Mouse (Mus musculus): Measurements from ENCODE around the gene Trappc2l. TPM values are rescaled to one million over a fixed set of nuclear protein-coding genes. Genes with fewer than 3 reads are reported as not detected.

Gene Trappc2l
- total and polyA plus RNA-seq, 3 experiments = 0.75 to 32.2 (median 31.8) TPM

DNA sequence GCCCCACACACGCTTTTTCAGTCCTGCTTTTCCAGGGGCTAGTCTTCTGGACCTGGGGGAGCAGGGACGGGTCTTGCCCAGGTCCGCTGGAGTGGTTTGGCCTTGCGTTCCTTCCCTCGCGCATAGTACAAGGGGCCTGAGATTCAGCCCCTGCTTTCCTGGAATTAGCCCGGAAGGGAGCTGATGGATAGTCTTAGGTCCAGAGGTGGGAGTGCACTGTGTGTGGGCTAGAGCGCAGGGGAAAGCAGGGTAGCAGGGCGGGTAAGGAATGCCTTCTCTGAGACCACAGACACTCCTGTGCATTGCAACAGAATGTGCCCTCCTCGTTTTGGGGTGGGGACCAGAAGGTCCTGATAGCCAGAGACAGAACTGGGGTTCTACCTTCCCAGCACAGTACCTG lies 34.3 kb upstream of the Trappc2l start:
- ATAC-seq (ENCODE audit: extremely low read depth, insufficient number of reproducible peaks, low FRiP score, poor library complexity, severe bottlenecking) (no peak), DNase-seq (ENCODE audit: low spot score) (no peak)
- Histone ChIP-seq H3K4me1 (ENCODE audit: insufficient read depth, low read depth, low read length) (peaks cover 57% of the 10 kb centered on the region), H3K36me3 (replicated peaks) (peaks cover 42% of the 10 kb centered on the region), H3K9me3 (replicated peaks) (no peaks in the 10 kb centered on the region), H3K4me3 (ENCODE audit: low read depth, low read length) (peak overlapping the region; percentile 87; the same call in 1 of the 2 replicates), H3K27me3 (ENCODE audit: insufficient read depth, low read length) (peaks cover 21% of the 10 kb centered on the region)
- TF ChIP-seq TAL1 (conservative IDR thresholded peaks at IDR 0.05; ENCODE audit: low read depth, low read length) (no peak), CTCF (IDR thresholded peaks at IDR 0.05; ENCODE audit: low read depth, low read length) (no peak), GATA2 (IDR thresholded peaks at IDR 0.05; ENCODE audit: borderline replicate concordance, low read depth, low read length) (no peak), GATA1 (IDR thresholded peaks at IDR 0.05; ENCODE audit: borderline replicate concordance, low read length) (no peak), POLR2AphosphoS5 (IDR thresholded peaks at IDR 0.05; ENCODE audit: insufficient replicate concordance, low read depth, low read length) (no peak)

DNA sequence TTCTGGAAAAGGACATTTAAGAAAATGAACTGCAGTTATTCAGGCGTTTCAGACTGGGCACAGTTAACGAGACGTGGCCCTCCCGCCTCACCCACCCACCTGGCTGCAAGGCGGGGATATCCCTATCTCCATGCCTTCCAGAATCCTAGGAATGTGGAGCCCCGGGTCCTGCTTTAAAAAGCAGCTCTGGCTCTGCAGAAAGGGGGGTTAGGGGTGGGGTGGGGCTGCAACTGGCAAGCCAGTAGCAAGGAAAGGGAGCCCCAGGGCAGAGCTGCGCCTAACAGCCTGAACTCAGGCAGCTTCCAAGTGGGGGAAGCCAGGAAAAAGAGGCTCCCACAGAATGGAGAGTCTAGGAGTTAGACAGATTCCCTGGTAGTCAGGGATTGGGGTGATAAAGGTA lies 32.2 kb upstream of the Trappc2l start:
- peaks cover 21% of the 10 kb centered on the region for H3K36me3 ChIP-seq (replicated peaks)
- no peaks in the 10 kb centered on the region for H3K9me3 ChIP-seq (replicated peaks)
- no peak for TF ChIP-seq CTCF (IDR thresholded peaks at IDR 0.05; ENCODE audit: low read depth, low read length)
- TF ChIP-seq TAL1 (conservative IDR thresholded peaks at IDR 0.05; ENCODE audit: low read depth, low read length) = no peak
- ATAC-seq (ENCODE audit: extremely low read depth, insufficient number of reproducible peaks, low FRiP score, poor library complexity, severe bottlenecking) (no peak), DNase-seq (ENCODE audit: low spot score) (no peak)
- H3K4me3 ChIP-seq (ENCODE audit: low read depth, low read length) = no peak overlapping the region
- peaks cover 37% of the 10 kb centered on the region for H3K4me1 ChIP-seq (ENCODE audit: insufficient read depth, low read depth, low read length)
- H3K27me3 ChIP-seq (ENCODE audit: insufficient read depth, low read length) = peaks cover 41% of the 10 kb centered on the region

DNA sequence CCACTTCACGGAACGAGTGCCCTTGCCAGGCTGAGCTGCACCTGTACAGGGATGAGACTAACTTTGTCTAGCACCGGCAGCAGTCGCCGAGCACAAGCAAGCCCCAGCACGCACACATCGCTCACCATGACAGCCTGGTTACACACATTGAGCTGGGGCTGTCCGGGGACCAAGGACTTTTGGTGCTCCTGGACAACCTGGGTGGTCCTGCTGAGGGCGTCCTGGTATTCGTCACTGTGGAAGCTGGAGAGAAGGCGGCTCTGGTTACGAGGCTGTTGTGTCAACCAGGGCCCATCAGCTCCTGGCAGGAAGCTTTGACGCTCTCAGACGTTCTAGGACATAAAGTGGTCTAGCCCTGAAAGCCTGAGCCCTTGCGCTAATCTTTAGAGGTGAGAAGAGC lies 30.5 kb upstream of the Trappc2l start:
- TF ChIP-seq GATA2 (IDR thresholded peaks at IDR 0.05; ENCODE audit: borderline replicate concordance, low read depth, low read length) = no peak
- TF ChIP-seq POLR2AphosphoS5 (IDR thresholded peaks at IDR 0.05; ENCODE audit: insufficient replicate concordance, low read depth, low read length) = no peak
- TF ChIP-seq GATA1 (IDR thresholded peaks at IDR 0.05; ENCODE audit: borderline replicate concordance, low read length) = no peak
- TF ChIP-seq CTCF (IDR thresholded peaks at IDR 0.05; ENCODE audit: low read depth, low read length) = no peak
- no peak for TF ChIP-seq TAL1 (conservative IDR thresholded peaks at IDR 0.05; ENCODE audit: low read depth, low read length)
- H3K4me3 ChIP-seq (ENCODE audit: low read depth, low read length) = no peak overlapping the region
- H3K4me1 ChIP-seq (ENCODE audit: insufficient read depth, low read depth, low read length) = peaks cover 19% of the 10 kb centered on the region
- peaks cover 6% of the 10 kb centered on the region for H3K36me3 ChIP-seq (replicated peaks)
- no peak for DNase-seq (ENCODE audit: low spot score)
- ATAC-seq (ENCODE audit: extremely low read depth, insufficient number of reproducible peaks, low FRiP score, poor library complexity, severe bottlenecking) = no peak
- H3K9me3 ChIP-seq (replicated peaks) = no peaks in the 10 kb centered on the region
- peaks cover 58% of the 10 kb centered on the region for H3K27me3 ChIP-seq (ENCODE audit: insufficient read depth, low read length)

- no peak for ATAC-seq (ENCODE audit: extremely low read depth, insufficient number of reproducible peaks, low FRiP score, poor library complexity, severe bottlenecking)
- DNase-seq (ENCODE audit: low spot score) = no peak
- TF ChIP-seq GATA1 (IDR thresholded peaks at IDR 0.05; ENCODE audit: borderline replicate concordance, low read length) (no peak), POLR2AphosphoS5 (IDR thresholded peaks at IDR 0.05; ENCODE audit: insufficient replicate concordance, low read depth, low read length) (no peak), TAL1 (conservative IDR thresholded peaks at IDR 0.05; ENCODE audit: low read depth, low read length) (no peak), GATA2 (IDR thresholded peaks at IDR 0.05; ENCODE audit: borderline replicate concordance, low read depth, low read length) (no peak)
- H3K4me3 ChIP-seq (ENCODE audit: low read depth, low read length) = no peak overlapping the region
- H3K9me3 ChIP-seq (replicated peaks) = no peaks in the 10 kb centered on the region
- no peaks in the 10 kb centered on the region for H3K36me3 ChIP-seq (replicated peaks)
- H3K27me3 ChIP-seq (ENCODE audit: insufficient read depth, low read length) = peaks cover 71% of the 10 kb centered on the region
- peaks cover 3% of the 10 kb centered on the region for H3K4me1 ChIP-seq (ENCODE audit: insufficient read depth, low read depth, low read length)
Observed at GRCm38 (mm10) chr8:122584981-122585380, 26.5 kb upstream of the Trappc2l start.

DNA sequence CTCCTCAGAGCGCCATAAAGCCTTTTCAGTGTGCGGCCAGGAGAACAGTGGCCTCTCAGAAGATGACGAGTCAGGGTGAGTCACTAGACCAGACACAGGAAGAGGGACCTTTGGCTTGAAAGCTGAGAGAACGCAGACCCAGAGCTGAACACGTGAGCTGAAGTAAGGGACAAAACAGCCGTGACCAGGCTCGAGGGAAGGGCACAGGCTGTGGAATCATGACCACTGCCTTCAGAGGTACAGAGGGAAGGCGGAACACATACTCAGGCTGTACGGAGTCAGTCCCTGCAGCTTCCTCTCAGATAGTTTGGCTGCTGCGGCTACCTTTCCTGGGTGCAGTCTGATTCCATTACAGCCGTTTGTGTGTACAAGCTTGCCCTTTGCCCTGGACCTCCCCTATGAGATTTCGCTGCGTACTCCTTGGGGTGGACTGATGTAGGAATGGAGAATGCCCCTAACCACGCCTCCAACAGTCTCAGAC lies 26.0 kb upstream of the Trappc2l start:
- Histone ChIP-seq H3K4me1 (ENCODE audit: insufficient read depth, low read depth, low read length) (peaks cover under 1% of the 10 kb centered on the region; the same call in 1 of the 2 replicates), H3K36me3 (replicated peaks) (no peaks in the 10 kb centered on the region), H3K9me3 (replicated peaks) (no peaks in the 10 kb centered on the region), H3K27me3 (ENCODE audit: insufficient read depth, low read length) (peaks cover 72% of the 10 kb centered on the region), H3K4me3 (ENCODE audit: low read depth, low read length) (no peak overlapping the region)
- no peak for ATAC-seq (ENCODE audit: extremely low read depth, insufficient number of reproducible peaks, low FRiP score, poor library complexity, severe bottlenecking)
- TF ChIP-seq CTCF (IDR thresholded peaks at IDR 0.05; ENCODE audit: low read depth, low read length) (no peak), GATA1 (IDR thresholded peaks at IDR 0.05; ENCODE audit: borderline replicate concordance, low read length) (no peak), TAL1 (conservative IDR thresholded peaks at IDR 0.05; ENCODE audit: low read depth, low read length) (no peak), GATA2 (IDR thresholded peaks at IDR 0.05; ENCODE audit: borderline replicate concordance, low read depth, low read length) (no peak), POLR2AphosphoS5 (IDR thresholded peaks at IDR 0.05; ENCODE audit: insufficient replicate concordance, low read depth, low read length) (no peak)
- DNase-seq (ENCODE audit: low spot score) = no peak

DNA sequence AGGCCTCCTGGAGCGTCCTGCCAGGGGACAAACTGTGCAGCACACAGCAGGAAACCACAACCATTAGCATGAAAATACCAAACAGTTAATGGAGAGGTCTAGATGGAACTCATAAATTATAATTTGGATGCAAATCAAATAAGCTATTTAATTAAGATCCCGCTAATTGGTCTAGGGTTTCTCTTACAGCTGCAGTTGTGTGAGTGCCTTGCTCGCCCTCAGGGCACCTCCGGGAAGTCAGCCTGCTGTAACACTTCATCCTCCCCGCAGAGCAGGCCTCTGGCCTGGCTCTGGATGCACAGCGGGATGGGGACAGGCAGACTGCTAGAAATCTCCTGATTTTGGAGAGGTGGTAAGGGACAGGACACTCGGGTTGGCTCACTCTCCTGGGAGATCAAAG lies 25.3 kb upstream of the Trappc2l start:
- ATAC-seq (ENCODE audit: extremely low read depth, insufficient number of reproducible peaks, low FRiP score, poor library complexity, severe bottlenecking) (no peak), DNase-seq (ENCODE audit: low spot score) (no peak)
- no peak overlapping the region for H3K4me3 ChIP-seq (ENCODE audit: low read depth, low read length)
- no peaks in the 10 kb centered on the region for H3K36me3 ChIP-seq (replicated peaks)
- H3K4me1 ChIP-seq (ENCODE audit: insufficient read depth, low read depth, low read length) = no peaks in the 10 kb centered on the region
- TF ChIP-seq GATA2 (IDR thresholded peaks at IDR 0.05; ENCODE audit: borderline replicate concordance, low read depth, low read length) (no peak), CTCF (IDR thresholded peaks at IDR 0.05; ENCODE audit: low read depth, low read length) (no peak), POLR2AphosphoS5 (IDR thresholded peaks at IDR 0.05; ENCODE audit: insufficient replicate concordance, low read depth, low read length) (no peak), TAL1 (conservative IDR thresholded peaks at IDR 0.05; ENCODE audit: low read depth, low read length) (no peak), GATA1 (IDR thresholded peaks at IDR 0.05; ENCODE audit: borderline replicate concordance, low read length) (no peak)
- H3K9me3 ChIP-seq (replicated peaks) = no peaks in the 10 kb centered on the region
- H3K27me3 ChIP-seq (ENCODE audit: insufficient read depth, low read length) = peaks cover 73% of the 10 kb centered on the region

All from G1E (cell line).